Mouse (Mus musculus) heart, adult 2 months (tissue): ENCODE measurements around the gene Kxd1.

Experiments used
- CTCF ChIP-seq: fragments of 200-600 bp; IDR thresholded peaks from 2 replicates; pipeline ENCODE4 v1.8.1; 2022; ENCODE audit warnings: antibody characterized with exemption, mild to moderate bottlenecking, moderate library complexity
- POLR2A ChIP-seq: fragments of 200-500 bp; IDR thresholded peaks from 2 replicates; pipeline ENCODE4 v1.6.1; 2011; ENCODE audit warnings: mild to moderate bottlenecking, low read depth, low read length, control low read depth; ENCODE audit not compliant: insufficient read depth

GRCm38 (mm10) chr8:70535221-70535620, 7.5 kb upstream of the Kxd1 start:
- TF ChIP-seq POLR2A (no peak), CTCF (no peak)
